Comparison of ENCODE assay signal across 23 mouse cellular contexts in the genomic region with DNA sequence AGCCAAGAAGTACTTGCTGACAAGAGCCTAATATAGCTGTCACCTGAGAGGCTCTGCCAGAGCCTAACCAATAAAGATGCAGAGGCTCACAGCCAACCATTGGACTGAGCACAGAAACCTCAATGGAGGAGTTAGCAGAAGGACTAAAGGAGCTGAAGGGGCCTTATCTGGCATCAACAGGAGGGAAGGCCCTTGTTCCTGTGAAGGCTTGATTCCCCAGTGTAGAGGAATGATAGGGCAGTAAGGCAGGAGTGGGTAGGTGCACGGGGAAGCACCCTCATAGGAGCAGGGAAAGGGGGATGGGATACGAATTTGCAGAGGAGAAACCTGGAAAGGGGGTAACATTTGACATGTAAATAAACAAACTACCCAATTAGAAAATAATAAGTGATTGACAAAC. TPM values are rescaled to one million over a fixed set of nuclear protein-coding genes. Genes with fewer than 3 reads are reported as not detected.
"Had no signal": no experiment of that assay in that cellular context is flagged by ENCODE, and none has a peak within 500 bp of the region (broad histone marks: within the 10 kb centered on the region; RNA-seq: fewer than 3 reads in every experiment).

No protein-coding gene starts in this region.

- DNase-seq: kidney, adult 8-10 months; kidney, postnatal 36 days; layer of hippocampus, adult 9-11 months; layer of hippocampus, postnatal 36 days; lung, embryonic 14.5 days; lung, postnatal 10 days; lung, postnatal 4 days; retina, postnatal 1 day; thymus, postnatal 36 days had no signal

- ATAC-seq: intestine, postnatal 0 days; midbrain, embryonic 16.5 days had no signal

- H3K36me3 ChIP-seq: stomach, embryonic 15.5 days had no signal

- H3K27ac ChIP-seq: kidney, postnatal 0 days; limb, embryonic 15.5 days; midbrain, embryonic 12.5 days; neural tube, embryonic 13.5 days; stomach, embryonic 15.5 days had no signal

- H3K9ac ChIP-seq: limb, embryonic 15.5 days; lung, embryonic 14.5 days; midbrain, embryonic 12.5 days; neural tube, embryonic 13.5 days; stomach, embryonic 15.5 days had no signal

- H3K4me1 ChIP-seq: limb, embryonic 15.5 days; megakaryocyte, embryonic 14.5 days; midbrain, embryonic 12.5 days; neural tube, embryonic 13.5 days; stomach, embryonic 15.5 days had no signal

- H3K4me3 ChIP-seq: limb, embryonic 15.5 days; megakaryocyte, embryonic 14.5 days; midbrain, embryonic 12.5 days; neural tube, embryonic 13.5 days; stomach, embryonic 15.5 days had no signal

- H3K9me3 ChIP-seq: limb, embryonic 15.5 days; megakaryocyte, embryonic 14.5 days; midbrain, embryonic 12.5 days; neural tube, embryonic 13.5 days; stomach, embryonic 15.5 days had no signal

- H3K27me3 ChIP-seq: limb, embryonic 15.5 days; megakaryocyte, embryonic 14.5 days; midbrain, embryonic 12.5 days; neural tube, embryonic 13.5 days; stomach, embryonic 15.5 days had no signal

- H3K4me2 ChIP-seq: limb, embryonic 15.5 days; lung, embryonic 14.5 days; midbrain, embryonic 12.5 days; neural tube, embryonic 13.5 days; stomach, embryonic 15.5 days had no signal

RNA-seq across cellular contexts. Expression of a gene that starts 36.1 kb away (rescaled TPM):
- total RNA-seq: layer of hippocampus, adult 18-20 months; layer of hippocampus, postnatal 36 days; left cerebral cortex, adult 8-10 months; left cerebral cortex, postnatal 25 days had no signal
- polyA plus RNA-seq: intestine, postnatal 0 days; kidney, postnatal 0 days; limb, embryonic 11.5 days; limb, embryonic 15.5 days; lung, embryonic 14.5 days; midbrain, embryonic 12.5 days; neural tube, embryonic 13.5 days; spleen, adult 2 months; stomach, embryonic 15.5 days; thymus, postnatal 0 days had no signal
